Mouse (Mus musculus) limb, embryonic 11.5 days (tissue): ENCODE measurements around the gene Gzmf. TPM values are rescaled to one million over a fixed set of nuclear protein-coding genes. Genes with fewer than 3 reads are reported as not detected.
"Not testable (repeated sequence)": the region's sequence is repeated elsewhere in the genome, so short reads cannot be mapped to it uniquely, and the experiment has no call there.

Source experiments
- ATAC-seq: fragments of 200-750 bp; cut with Nextera tagmentation; 2 replicates; pipeline ENCODE4 v1.8.0; 2017; ENCODE audit warnings: low read depth; ENCODE audit not compliant: insufficient number of reproducible peaks, low FRiP score, low TSS enrichment
- DNase-seq: peaks from one replicate; pipeline ENCODE4 v3.0.0-alpha.2; 2015; ENCODE audit warnings: low spot score
- H3K27ac ChIP-seq: fragments of 300-500 bp; sonication (generic); replicated peaks from 2 replicates; pipeline ENCODE4 v1.5.1; 2014; ENCODE audit warnings: low read depth, mild to moderate bottlenecking, low read length
- H3K27me3 ChIP-seq: fragments of 300-500 bp; sonication (generic); 2 replicates; pipeline ENCODE4 v1.6.1; 2014; ENCODE audit warnings: mild to moderate bottlenecking, low read length, mixed read lengths; ENCODE audit not compliant: control insufficient read depth, insufficient read depth
- H3K36me3 ChIP-seq: fragments of 300-500 bp; sonication (generic); 2 replicates; pipeline ENCODE4 v1.6.1; 2014; ENCODE audit warnings: mild to moderate bottlenecking, low read length, moderate library complexity, mixed read lengths; ENCODE audit not compliant: control insufficient read depth, insufficient read depth
- H3K4me1 ChIP-seq: fragments of 300-500 bp; sonication (generic); 2 replicates; pipeline ENCODE4 v1.6.1; 2014; ENCODE audit warnings: low read length, mixed read lengths; ENCODE audit not compliant: control insufficient read depth, insufficient read depth
- H3K4me2 ChIP-seq: fragments of 300-500 bp; sonication (generic); 2 replicates; pipeline ENCODE4 v1.6.1; 2014; ENCODE audit warnings: low read depth, mild to moderate bottlenecking, moderate library complexity; ENCODE audit not compliant: severe bottlenecking
- H3K4me3 ChIP-seq: fragments of 300-500 bp; sonication (generic); 2 replicates; pipeline ENCODE4 v1.5.1; 2014; ENCODE audit warnings: low read depth, low read length
- H3K9ac ChIP-seq: fragments of 300-500 bp; sonication (generic); 2 replicates; pipeline ENCODE4 v1.6.1; 2014; ENCODE audit warnings: mild to moderate bottlenecking, low read length
- H3K9me3 ChIP-seq: fragments of 300-500 bp; sonication (generic); 2 replicates; pipeline ENCODE4 v1.6.1; 2016; ENCODE audit warnings: low read length; ENCODE audit not compliant: control insufficient read depth
- WGBS: fragments of 180-500 bp; shearing (Covaris S2); extraction: QIAGEN DNeasy Blood & Tissue Kit; methylation state at CpG from one replicate; pipeline ENCODE4 v1.1.7; 2014; 5-methylcytosine and 5-hydroxymethylcytosine counted together
- polyA plus RNA-seq: library from polyadenylated mRNA; unstranded; fragments of >200 nt; fragmentation: Nextera tagmentation; extraction: Ambion mirVana; gene quantifications from 2 replicates; pipeline ENCODE4 v1.2.1, GENCODE M21; 2014

The Gzmf gene
- not detected in 2 replicates for polyA plus RNA-seq

GRCm38 (mm10) chr14:56211317-56211716 is at the start of gene Gzmf:
Gene Gzmf, minus strand, starts transcription at chr14:56211417.
- Histone ChIP-seq H3K27me3 (no peaks in the 10 kb centered on the region), H3K9ac (no peak within 1 kb of the TSS), H3K36me3 (no peaks in the 10 kb centered on the region), H3K4me2 (no peak within 1 kb of the TSS), H3K4me3 (no peak within 1 kb of the TSS), H3K4me1 (no peaks in the 10 kb centered on the region), H3K9me3 (no peaks in the 10 kb centered on the region), H3K27ac (no peak within 1 kb of the TSS)
- ATAC-seq (no peak), DNase-seq (no peak)
- 94% methylated on average over 4 of the region's 4 CpGs for WGBS

DNA sequence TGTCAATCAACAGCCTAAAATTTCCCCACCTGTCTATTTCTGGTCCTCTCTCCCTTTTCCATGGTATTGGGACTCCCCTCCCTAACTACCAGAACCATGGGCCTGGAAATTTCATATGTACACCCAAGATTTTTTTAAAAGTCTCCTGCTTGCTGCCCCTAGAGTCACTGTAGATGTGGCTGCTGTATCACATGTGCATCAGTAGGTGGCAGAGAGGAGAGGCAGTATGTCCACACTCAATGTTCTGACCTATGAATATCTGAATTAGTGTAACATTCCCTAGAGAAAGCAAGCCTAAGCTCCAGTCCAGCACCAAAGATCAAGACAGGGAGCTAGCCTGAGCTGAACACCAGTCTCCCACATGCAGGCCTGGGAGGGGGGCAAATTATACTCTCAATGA is 29.2 kb upstream of the Gzmf start:
- ATAC-seq (no peak), DNase-seq (no peak)
- no peaks in the 10 kb centered on the region for H3K27me3 ChIP-seq
- no peak overlapping the region for H3K4me2 ChIP-seq
- H3K4me3 ChIP-seq, result no peak overlapping the region
- no peaks in the 10 kb centered on the region for H3K4me1 ChIP-seq
- no peaks in the 10 kb centered on the region for H3K9me3 ChIP-seq
- no peak overlapping the region for H3K9ac ChIP-seq
- H3K36me3 ChIP-seq, result no peaks in the 10 kb centered on the region
- no peak overlapping the region for H3K27ac ChIP-seq

GRCm38 (mm10) chr14:56234556-56234955 is 23.3 kb upstream of the Gzmf start, which contains the start of gene Gzmc:
Gene Gzmc, minus strand, starts transcription at chr14:56234656.
- Histone ChIP-seq H3K9ac (no peak within 1 kb of the TSS), H3K9me3 (no peaks in the 10 kb centered on the region), H3K36me3 (no peaks in the 10 kb centered on the region), H3K4me1 (no peaks in the 10 kb centered on the region), H3K27ac (no peak within 1 kb of the TSS), H3K4me3 (no peak within 1 kb of the TSS), H3K4me2 (no peak within 1 kb of the TSS), H3K27me3 (no peaks in the 10 kb centered on the region)
- 79% methylated on average over 2 of the region's 2 CpGs for WGBS
- DNase-seq (no peak), ATAC-seq (no peak)

GRCm38 (mm10) chr14:56205613-56206012 is 5.6 kb downstream of the Gzmf start:
- no peaks in the 10 kb centered on the region for H3K9me3 ChIP-seq
- ATAC-seq, result no peak
- no peak overlapping the region for H3K4me2 ChIP-seq
- no peaks in the 10 kb centered on the region for H3K4me1 ChIP-seq
- no peak overlapping the region for H3K9ac ChIP-seq
- WGBS, result 91% methylated on average over 1 of the region's 1 CpGs
- H3K4me3 ChIP-seq, result no peak overlapping the region
- H3K36me3 ChIP-seq, result no peaks in the 10 kb centered on the region
- H3K27ac ChIP-seq, result no peak overlapping the region
- DNase-seq, result no peak
- H3K27me3 ChIP-seq, result no peaks in the 10 kb centered on the region

DNA sequence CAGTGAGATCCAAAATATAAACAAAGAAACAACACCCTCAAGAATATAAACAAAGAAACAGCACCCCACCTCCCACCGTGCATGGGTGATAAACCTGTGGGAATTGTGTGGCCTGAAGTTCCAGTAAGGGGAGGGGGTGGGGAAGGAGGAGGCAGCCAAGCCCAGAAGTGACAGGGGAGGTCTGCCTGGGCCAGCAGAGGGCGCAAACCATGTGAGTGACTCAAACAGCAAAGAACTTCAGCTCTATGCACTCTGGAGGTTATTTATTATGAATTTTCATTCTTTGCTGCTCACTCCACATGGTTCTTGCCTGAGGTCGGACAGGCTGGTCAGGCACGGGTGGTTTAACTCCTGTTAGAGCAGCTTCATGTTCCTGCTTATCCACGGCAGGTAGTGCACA is 6.2 kb downstream of the Gzmf start:
- peak; percentile 72 for DNase-seq
- H3K4me1 ChIP-seq, H3K9me3 ChIP-seq, H3K27ac ChIP-seq, H3K4me2 ChIP-seq, H3K4me3 ChIP-seq, H3K27me3 ChIP-seq, ATAC-seq, H3K36me3 ChIP-seq, H3K9ac ChIP-seq: not testable (repeated sequence)
- WGBS, result 27% methylated on average over 5 of the region's 5 CpGs

GRCm38 (mm10) chr14:56203975-56204374 is 7.2 kb downstream of the Gzmf start:
- H3K36me3 ChIP-seq, result no peaks in the 10 kb centered on the region
- H3K27me3 ChIP-seq, result no peaks in the 10 kb centered on the region
- no peak overlapping the region for H3K27ac ChIP-seq
- no peak for ATAC-seq
- H3K9ac ChIP-seq, result no peak overlapping the region
- 11% methylated on average over 2 of the region's 2 CpGs for WGBS
- H3K9me3 ChIP-seq, result no peaks in the 10 kb centered on the region
- H3K4me3 ChIP-seq, result no peak overlapping the region
- peak; percentile 80 for DNase-seq
- no peaks in the 10 kb centered on the region for H3K4me1 ChIP-seq
- H3K4me2 ChIP-seq, result no peak overlapping the region

- Histone ChIP-seq H3K4me1 (no peaks in the 10 kb centered on the region), H3K27me3 (no peaks in the 10 kb centered on the region), H3K4me2 (no peak overlapping the region), H3K4me3 (no peak overlapping the region), H3K9me3 (no peaks in the 10 kb centered on the region), H3K9ac (no peak overlapping the region), H3K27ac (no peak overlapping the region), H3K36me3 (no peaks in the 10 kb centered on the region)
- no peak for ATAC-seq
- peak; percentile 21 for DNase-seq
- WGBS, result 58% methylated on average over 6 of the region's 6 CpGs
Observed at GRCm38 (mm10) chr14:56186946-56187345, 24.3 kb downstream of the Gzmf start.

- H3K36me3 ChIP-seq, result no peaks in the 10 kb centered on the region
- H3K27ac ChIP-seq, result no peak overlapping the region
- ATAC-seq, result no peak
- H3K4me3 ChIP-seq, result no peak overlapping the region
- H3K4me2 ChIP-seq, result no peak overlapping the region
- no peak for DNase-seq
- H3K4me1 ChIP-seq, result no peaks in the 10 kb centered on the region
- H3K27me3 ChIP-seq, result no peaks in the 10 kb centered on the region
- WGBS, result 81% methylated on average over 5 of the region's 5 CpGs
- no peak overlapping the region for H3K9ac ChIP-seq
- no peaks in the 10 kb centered on the region for H3K9me3 ChIP-seq
Observed at GRCm38 (mm10) chr14:56186521-56186920, 24.7 kb downstream of the Gzmf start.

DNA sequence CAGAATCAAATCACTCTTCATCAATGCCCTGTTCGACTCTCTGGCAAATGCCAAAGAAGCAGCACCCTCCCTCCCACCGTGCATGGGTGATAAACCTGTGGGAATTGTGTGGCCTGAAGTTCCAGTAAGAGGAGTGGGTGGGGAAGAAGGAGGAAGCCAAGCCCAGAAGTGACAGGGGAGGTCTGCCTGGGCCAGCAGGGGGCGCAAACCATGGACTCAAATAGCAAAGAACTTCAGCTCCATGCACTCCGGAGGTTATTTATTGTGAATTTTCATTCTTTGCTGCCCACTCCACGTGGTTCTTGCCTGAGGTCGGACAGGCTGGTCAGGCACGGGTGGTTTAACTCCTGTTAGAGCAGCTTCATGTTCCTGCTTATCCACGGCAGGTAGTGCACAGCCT is 33.6 kb downstream of the Gzmf start:
- H3K27me3 ChIP-seq, H3K27ac ChIP-seq, H3K4me1 ChIP-seq, H3K4me3 ChIP-seq, H3K36me3 ChIP-seq, H3K9me3 ChIP-seq, H3K4me2 ChIP-seq, ATAC-seq, H3K9ac ChIP-seq: not testable (repeated sequence)
- peak; percentile 74 for DNase-seq
- WGBS, result 30% methylated on average over 8 of the region's 8 CpGs
